Mouse (Mus musculus) stomach, postnatal 0 days (tissue): ENCODE measurements around the gene Coa5.

ENCODE experiments used
- CTCF ChIP-seq: IDR thresholded peaks from 2 replicates; pipeline ENCODE4 v1.5.1; 2016; ENCODE audit warnings: antibody characterized with exemption, low read depth, mild to moderate bottlenecking, moderate library complexity
- EP300 ChIP-seq: optimal IDR thresholded peaks from 2 replicates; pipeline ENCODE3; 2016; ENCODE audit warnings: antibody characterized with exemption

DNA sequence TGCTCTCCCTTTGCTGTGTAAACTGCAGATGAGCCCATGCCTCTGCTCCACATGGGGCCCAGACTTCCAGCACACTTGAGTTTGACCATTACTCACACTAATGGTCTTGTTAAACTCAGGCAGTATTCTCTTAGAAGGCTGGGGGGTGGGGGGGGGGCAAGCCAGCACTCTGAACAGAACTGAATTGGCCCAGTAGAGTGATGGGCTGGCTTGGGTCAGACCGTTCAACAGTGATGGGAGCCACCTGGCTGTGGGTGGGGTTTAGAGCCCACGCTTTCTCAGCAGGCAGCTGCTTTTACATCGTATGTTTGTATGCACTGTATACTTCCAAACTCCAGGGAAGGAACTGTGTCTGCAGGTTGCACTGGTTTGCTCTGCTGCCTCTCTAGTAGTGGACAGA, 30.9 kb downstream of the Coa5 start:
- peak; percentile 4; the same call in 1 of the 2 replicates for TF ChIP-seq CTCF
- TF ChIP-seq EP300, result no peak
